Mouse (Mus musculus) liver, embryonic 14.5 days (tissue): ENCODE data around the gene Dennd2c.

Experiments
- CTCF ChIP-seq: IDR thresholded peaks from 2 replicates; pipeline ENCODE4 v1.5.1; 2016; ENCODE audit warnings: antibody characterized with exemption, low read depth, control low read depth
- EP300 ChIP-seq: IDR thresholded peaks from 2 replicates; pipeline ENCODE4 v1.6.1; 2016; ENCODE audit warnings: antibody characterized with exemption, low read depth

- no peak for TF ChIP-seq CTCF
- no peak for TF ChIP-seq EP300
Measured at GRCm38 (mm10) chr3:103136414-103137077, 34.1 kb downstream of the Dennd2c start.
